Mouse (Mus musculus): ENCODE measurements around the gene Npas1. TPM values are rescaled to one million over a fixed set of nuclear protein-coding genes. Genes with fewer than 3 reads are reported as not detected.

Gene Npas1
- total and polyA plus RNA-seq, 3 experiments, result 0.08 to 1.3 TPM; not detected in 1

DNA sequence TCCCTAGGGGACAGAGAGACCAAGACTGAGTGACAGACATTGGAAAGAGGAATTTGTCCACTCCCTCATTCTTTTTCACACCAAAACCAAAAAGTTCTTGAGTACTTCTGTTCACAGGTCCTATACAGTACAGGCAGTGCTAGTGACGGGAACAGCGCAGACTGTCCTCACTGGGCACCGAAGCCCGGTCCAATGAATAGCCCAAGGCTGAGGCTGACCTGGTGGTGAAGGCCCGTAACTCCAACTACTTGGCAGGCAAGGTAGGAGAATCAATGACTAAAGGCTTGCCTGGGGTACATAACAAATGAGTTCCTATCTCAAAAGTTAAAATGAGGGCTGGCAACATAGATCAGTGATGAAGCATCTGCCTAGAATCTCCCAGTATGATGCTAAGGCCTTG is 12.0 kb downstream of the Npas1 start:
- TF ChIP-seq MAFK (IDR thresholded peaks at IDR 0.05; ENCODE audit: borderline replicate concordance, low read depth, low read length) (no peak), GATA1 (IDR thresholded peaks at IDR 0.05; ENCODE audit: low read depth, low read length) (no peak), USF1 (IDR thresholded peaks at IDR 0.05; ENCODE audit: low read depth, low read length) (no peak), NELFE (IDR thresholded peaks at IDR 0.05; ENCODE audit: low read depth, low read length) (no peak), TAL1 (IDR thresholded peaks at IDR 0.05; ENCODE audit: low read length) (no peak), JUND (IDR thresholded peaks at IDR 0.05; ENCODE audit: low read depth, low read length) (no peak), POLR2A (IDR thresholded peaks at IDR 0.05; ENCODE audit: control insufficient read depth in 1 of 2, insufficient read depth in 1 of 2, low read depth in 1 of 2, low read length in 2 of 2, poor library complexity in 1 of 2) (no peak), MXI1 (IDR thresholded peaks at IDR 0.05; ENCODE audit: low read depth, low read length) (no peak), CTCF (IDR thresholded peaks at IDR 0.05 in 2 of 3, conservative IDR thresholded peaks at IDR 0.05 in 1 of 3; ENCODE audit: control insufficient read depth in 1 of 3, insufficient read depth in 1 of 3, low read depth in 2 of 3, low read length in 3 of 3, poor library complexity in 1 of 3, severe bottlenecking in 1 of 3) (no peak), ZMIZ1 (IDR thresholded peaks at IDR 0.05; ENCODE audit: low read depth, low read length) (no peak), POLR2AphosphoS5 (IDR thresholded peaks at IDR 0.05; ENCODE audit: borderline replicate concordance, low read depth, low read length) (no peak), MEF2A (IDR thresholded peaks at IDR 0.05; ENCODE audit: extremely low read depth, insufficient replicate concordance, low read depth, low read length, poor library complexity, severe bottlenecking) (no peak), ZC3H11A (IDR thresholded peaks at IDR 0.05; ENCODE audit: low read depth, low read length) (no peak), MAZ (IDR thresholded peaks at IDR 0.05; ENCODE audit: low read depth, low read length) (no peak), NRF1 (IDR thresholded peaks at IDR 0.05; ENCODE audit: insufficient read depth, low read depth, low read length, poor library complexity, severe bottlenecking) (no peak), MYB (IDR thresholded peaks at IDR 0.05; ENCODE audit: low read depth, low read length) (no peak), ZNF384 (IDR thresholded peaks at IDR 0.05; ENCODE audit: low read depth, low read length) (no peak), BHLHE40 (IDR thresholded peaks at IDR 0.05; ENCODE audit: borderline replicate concordance, low read depth, low read length) (no peak), TBP (IDR thresholded peaks at IDR 0.05; ENCODE audit: low read depth, low read length) (no peak), RCOR1 (IDR thresholded peaks at IDR 0.05; ENCODE audit: low read depth, low read length) (no peak)
- no peak for DNase-seq (ENCODE audit: low read depth, low spot score)
- H3K27me3 ChIP-seq (ENCODE audit: control insufficient read depth in 1 of 2, insufficient read depth in 2 of 2, low read length in 2 of 2), result no peaks in the 10 kb centered on the region

DNA sequence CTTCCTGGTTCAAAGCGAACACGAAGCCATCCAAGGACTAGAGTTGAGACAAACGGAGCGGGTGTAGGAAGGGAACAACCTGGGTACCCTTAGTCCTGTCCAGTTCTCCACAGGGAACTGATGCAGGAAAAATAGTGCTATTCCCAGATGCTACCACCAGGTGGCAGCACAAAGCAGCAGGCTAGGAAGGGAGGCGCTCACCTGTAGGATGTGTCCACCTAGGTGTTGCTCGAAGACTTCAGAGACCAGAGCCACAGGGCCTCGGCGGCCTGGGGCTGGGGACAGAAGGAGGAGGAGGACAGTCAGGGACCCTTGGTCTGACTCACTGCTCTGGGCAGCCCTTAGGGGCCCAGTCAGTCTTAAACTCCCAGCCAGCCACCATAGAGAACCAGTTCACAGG is 12.4 kb downstream of the Npas1 start:
- Histone ChIP-seq H3K27me3 (ENCODE audit: control insufficient read depth in 1 of 2, insufficient read depth in 2 of 2, low read length in 2 of 2) (no peaks in the 10 kb centered on the region), H3K9me3 (replicated peaks; ENCODE audit: insufficient read depth, low read length) (no peaks in the 10 kb centered on the region), H3K27ac (ENCODE audit: control insufficient read depth, low read depth, low read length) (no peak overlapping the region), H3K4me3 (ENCODE audit: control insufficient read depth in 1 of 2, insufficient read depth in 1 of 2, low read depth in 2 of 2, low read length in 2 of 2) (no peak overlapping the region), H3K36me3 (ENCODE audit: control insufficient read depth in 1 of 2, insufficient read depth in 2 of 2, low read length in 2 of 2) (no peaks in the 10 kb centered on the region), H3K79me2 (ENCODE audit: control insufficient read depth, insufficient read depth, low read length, poor library complexity) (no peaks in the 10 kb centered on the region), H3K9ac (ENCODE audit: control insufficient read depth, low read depth, low read length, poor library complexity, severe bottlenecking) (no peak overlapping the region), H3K4me1 (ENCODE audit: control insufficient read depth in 1 of 2, insufficient read depth in 2 of 2, low read length in 2 of 2) (no peaks in the 10 kb centered on the region)
- peak; percentile 69 for DNase-seq (ENCODE audit: low read depth, low spot score)
- TF ChIP-seq ZMIZ1 (IDR thresholded peaks at IDR 0.05; ENCODE audit: low read depth, low read length) (no peak), MYC (IDR thresholded peaks at IDR 0.05; ENCODE audit: low read depth, low read length) (no peak), ETS1 (IDR thresholded peaks at IDR 0.05; ENCODE audit: low read depth, low read length) (no peak), ZNF384 (IDR thresholded peaks at IDR 0.05; ENCODE audit: low read depth, low read length) (no peak), GABPA (IDR thresholded peaks at IDR 0.05; ENCODE audit: low read depth, low read length) (no peak), MAZ (IDR thresholded peaks at IDR 0.05; ENCODE audit: low read depth, low read length) (no peak), NRF1 (IDR thresholded peaks at IDR 0.05; ENCODE audit: insufficient read depth, low read depth, low read length, poor library complexity, severe bottlenecking) (no peak), JUND (IDR thresholded peaks at IDR 0.05; ENCODE audit: low read depth, low read length) (no peak), ZC3H11A (IDR thresholded peaks at IDR 0.05; ENCODE audit: low read depth, low read length) (peak; percentile 45), E2F4 (IDR thresholded peaks at IDR 0.05; ENCODE audit: borderline replicate concordance, low read depth, low read length) (no peak), RAD21 (IDR thresholded peaks at IDR 0.05; ENCODE audit: low read depth, low read length) (peak; percentile 43), RCOR1 (IDR thresholded peaks at IDR 0.05; ENCODE audit: low read depth, low read length) (no peak), TCF12 (IDR thresholded peaks at IDR 0.05; ENCODE audit: low read depth, low read length) (no peak), ZKSCAN1 (IDR thresholded peaks at IDR 0.05; ENCODE audit: low read depth, low read length) (no peak), POLR2AphosphoS2 (IDR thresholded peaks at IDR 0.05; ENCODE audit: low read length) (no peak), POLR2A (IDR thresholded peaks at IDR 0.05; ENCODE audit: control insufficient read depth in 1 of 2, insufficient read depth in 1 of 2, low read depth in 1 of 2, low read length in 2 of 2, poor library complexity in 1 of 2) (no peak), EP300 (IDR thresholded peaks at IDR 0.05; ENCODE audit: low read depth in 1 of 2, low read length in 2 of 2) (no peak), USF2 (IDR thresholded peaks at IDR 0.05; ENCODE audit: borderline replicate concordance in 1 of 2, insufficient read depth in 1 of 2, low read depth in 1 of 2, low read length in 2 of 2) (no peak), MAFK (IDR thresholded peaks at IDR 0.05; ENCODE audit: borderline replicate concordance, low read depth, low read length) (no peak)

More for the DNA sequence above, 12.0 kb downstream of the Npas1 start:
- Histone ChIP-seq H3K4me1 (ENCODE audit: control insufficient read depth in 1 of 2, insufficient read depth in 2 of 2, low read length in 2 of 2) (no peaks in the 10 kb centered on the region), H3K9ac (ENCODE audit: control insufficient read depth, low read depth, low read length, poor library complexity, severe bottlenecking) (no peak overlapping the region), H3K9me3 (replicated peaks; ENCODE audit: insufficient read depth, low read length) (no peaks in the 10 kb centered on the region), H3K27ac (ENCODE audit: control insufficient read depth, low read depth, low read length) (no peak overlapping the region), H3K36me3 (ENCODE audit: control insufficient read depth in 1 of 2, insufficient read depth in 2 of 2, low read length in 2 of 2) (no peaks in the 10 kb centered on the region), H3K4me3 (ENCODE audit: control insufficient read depth in 1 of 2, insufficient read depth in 1 of 2, low read depth in 2 of 2, low read length in 2 of 2) (no peak overlapping the region), H3K79me2 (ENCODE audit: control insufficient read depth, insufficient read depth, low read length, poor library complexity) (no peaks in the 10 kb centered on the region)
